Mouse (Mus musculus) kidney, adult 2 months (tissue): ENCODE measurements around the gene Mapkapk3.

Experiments
- CTCF ChIP-seq: fragments of 200-500 bp; conservative IDR thresholded peaks from 2 replicates; pipeline ENCODE4 v1.5.1; 2011; ENCODE audit warnings: low read depth, mild to moderate bottlenecking, control low read depth, low read length, moderate library complexity, mixed read lengths; ENCODE audit not compliant: insufficient read depth, insufficient read length
- POLR2A ChIP-seq: fragments of 200-500 bp; IDR thresholded peaks from one replicate; pipeline ENCODE4 v1.6.1; 2011; ENCODE audit warnings: low read depth, low read length, control low read depth

- no peak for TF ChIP-seq CTCF
- no peak for TF ChIP-seq POLR2A
Measured at GRCm38 (mm10) chr9:107334356-107334755, 44.7 kb upstream of the Mapkapk3 start.
